Mouse (Mus musculus): ENCODE data around the gene Plekhg5.

DNA sequence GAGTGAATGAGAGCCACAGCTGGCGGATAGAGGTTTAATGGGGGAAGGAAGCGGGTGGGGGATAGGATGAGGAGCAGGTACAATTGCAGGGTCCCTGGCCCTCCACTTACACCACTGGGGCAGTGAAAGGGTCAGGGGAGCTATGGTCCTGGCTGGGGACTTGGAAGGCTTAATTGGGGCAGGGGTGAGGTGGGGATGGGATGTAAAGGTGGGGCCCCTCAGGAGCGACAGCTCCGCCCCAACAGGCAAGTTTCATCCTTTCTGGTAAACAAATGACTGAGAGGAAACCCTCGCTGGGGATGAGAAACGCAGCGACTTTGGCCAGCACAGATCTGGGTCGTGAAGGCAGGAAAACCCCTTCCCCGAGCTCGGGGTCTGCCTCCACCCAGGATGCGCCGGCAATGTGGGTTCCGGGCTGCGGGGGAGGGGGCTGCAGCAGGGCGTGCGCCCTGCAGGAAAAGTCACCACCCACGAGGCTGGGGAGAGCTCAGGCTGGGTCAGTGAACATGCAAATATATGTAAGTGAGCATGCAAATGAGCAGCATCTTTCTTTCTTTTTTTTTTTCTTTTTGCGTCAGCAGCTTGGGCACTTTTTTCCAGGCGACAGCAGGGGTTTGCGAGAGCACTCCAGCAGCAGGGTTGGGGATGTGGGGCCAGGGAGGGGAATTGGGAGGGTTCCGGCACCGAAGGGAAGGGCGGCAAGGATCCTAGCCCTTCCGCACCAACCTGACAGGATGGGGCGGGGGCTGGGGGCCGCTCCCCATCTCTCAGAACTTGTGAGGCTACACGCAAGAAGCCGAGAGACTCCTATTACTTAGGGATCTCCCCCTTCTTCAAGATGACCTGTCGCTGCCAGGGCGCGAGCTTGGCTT is 48.2 kb downstream of the Plekhg5 start:
- TF ChIP-seq CTCF (IDR thresholded peaks at IDR 0.05; ENCODE audit: low read depth) = no peak
- no peak for TF ChIP-seq EP300 (IDR thresholded peaks at IDR 0.05; ENCODE audit: low read depth)
